Mouse (Mus musculus) erythroblast, embryonic 14.5 days (primary cell): ENCODE data around the gene Wdr27. TPM values are rescaled to one million over a fixed set of nuclear protein-coding genes. Genes with fewer than 3 reads are reported as not detected.

Source experiments
- H3K27me3 ChIP-seq: 2 replicates; pipeline ENCODE4 v1.6.1; 2012; ENCODE audit warnings: inconsistent platforms; ENCODE audit not compliant: control insufficient read depth
- H3K36me3 ChIP-seq: 2 replicates; pipeline ENCODE4 v1.6.1; 2012; ENCODE audit warnings: mild to moderate bottlenecking, inconsistent platforms; ENCODE audit not compliant: control insufficient read depth
- H3K4me1 ChIP-seq: 2 replicates; pipeline ENCODE4 v1.6.1; 2012; ENCODE audit warnings: inconsistent platforms; ENCODE audit not compliant: control insufficient read depth
- H3K4me3 ChIP-seq: replicated peaks from 2 replicates; pipeline ENCODE3; 2012; ENCODE audit warnings: moderate library complexity, mild to moderate bottlenecking, inconsistent platforms
- H3K9me3 ChIP-seq: 2 replicates; pipeline ENCODE4 v1.6.1; 2012; ENCODE audit warnings: low read length, inconsistent platforms, mixed read lengths; ENCODE audit not compliant: control insufficient read depth
- GATA1 ChIP-seq: IDR thresholded peaks from 2 replicates; pipeline ENCODE4 v1.6.1; 2012; ENCODE audit warnings: low read length, inconsistent platforms, mixed read lengths
- TAL1 ChIP-seq: IDR thresholded peaks from 3 replicates; pipeline ENCODE4 v1.6.1; 2012; ENCODE audit warnings: low read length, inconsistent platforms, mixed read lengths
- polyA plus RNA-seq: library from polyadenylated mRNA; stranded (reverse); fragments of >175 nt; gene quantifications from 2 replicates; pipeline ENCODE4 v1.2.3, GENCODE M21; 2012

The Wdr27 gene
- polyA plus RNA-seq, 1 experiment, result not detected

GRCm38 (mm10) chr17:14931469-14931868 is 11.5 kb downstream of the Wdr27 start:
- no peaks in the 10 kb centered on the region for H3K36me3 ChIP-seq
- no peaks in the 10 kb centered on the region for H3K4me1 ChIP-seq
- H3K9me3 ChIP-seq, result no peaks in the 10 kb centered on the region
- no peaks in the 10 kb centered on the region for H3K27me3 ChIP-seq
- H3K4me3 ChIP-seq, result no peak overlapping the region
- TF ChIP-seq TAL1, result no peak
- peak; percentile 43 for TF ChIP-seq GATA1

- Histone ChIP-seq H3K36me3 (no peaks in the 10 kb centered on the region), H3K9me3 (no peaks in the 10 kb centered on the region), H3K4me3 (no peak overlapping the region), H3K27me3 (no peaks in the 10 kb centered on the region), H3K4me1 (no peaks in the 10 kb centered on the region)
- no peak for TF ChIP-seq GATA1
Observed at GRCm38 (mm10) chr17:14930697-14931096, 12.3 kb downstream of the Wdr27 start.

DNA sequence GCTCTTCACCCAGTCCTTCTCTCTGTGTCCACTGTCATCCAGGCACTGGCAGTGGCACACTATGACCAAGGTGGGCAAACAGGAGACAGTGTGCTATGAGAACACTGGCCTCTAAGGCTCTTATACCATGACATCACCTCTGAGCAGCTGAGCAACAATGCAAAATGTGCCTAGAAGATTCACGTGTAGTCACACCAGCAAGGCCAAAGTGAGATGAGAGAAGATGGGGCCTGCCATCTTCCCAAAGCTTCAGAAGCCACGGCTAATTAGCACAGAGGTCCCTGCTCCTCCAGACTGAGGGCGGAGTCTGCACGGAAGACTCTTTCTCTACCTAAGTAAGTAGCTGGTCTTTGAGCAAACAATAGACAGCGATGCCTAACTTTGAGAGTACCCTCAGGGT is 14.3 kb downstream of the Wdr27 start:
- no peak overlapping the region for H3K4me3 ChIP-seq
- TF ChIP-seq GATA1 (no peak), TAL1 (no peak)

GRCm38 (mm10) chr17:14927644-14928218 is 15.2 kb downstream of the Wdr27 start:
- no peak for TF ChIP-seq GATA1
- TF ChIP-seq TAL1, result no peak
- no peaks in the 10 kb centered on the region for H3K27me3 ChIP-seq
- H3K4me3 ChIP-seq, result no peak overlapping the region
- no peaks in the 10 kb centered on the region for H3K4me1 ChIP-seq
- no peaks in the 10 kb centered on the region for H3K9me3 ChIP-seq
- no peaks in the 10 kb centered on the region for H3K36me3 ChIP-seq

More for the DNA sequence above, 14.3 kb downstream of the Wdr27 start:
- Histone ChIP-seq H3K9me3 (no peaks in the 10 kb centered on the region), H3K27me3 (no peaks in the 10 kb centered on the region), H3K4me1 (no peaks in the 10 kb centered on the region), H3K36me3 (no peaks in the 10 kb centered on the region)

DNA sequence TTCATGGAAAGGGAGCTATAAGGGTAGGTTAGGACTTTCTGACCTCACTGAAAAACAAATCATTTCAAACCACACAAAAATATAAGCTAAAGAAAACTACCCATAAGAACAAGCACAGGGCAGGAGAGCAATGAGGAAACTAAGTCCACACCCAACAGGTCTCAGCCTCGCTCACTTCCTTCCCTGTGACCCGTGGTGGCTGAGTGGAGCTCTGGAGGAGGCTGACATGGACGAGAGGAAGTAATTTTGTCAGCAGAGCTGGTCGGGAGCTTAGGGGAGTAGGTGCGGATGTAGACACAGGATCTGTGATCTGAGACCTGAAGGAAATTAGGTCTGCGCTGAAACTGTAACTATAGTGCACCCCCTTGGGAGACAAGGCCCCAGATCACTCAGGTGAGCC is 21.4 kb downstream of the Wdr27 start:
- TF ChIP-seq TAL1, result no peak
- TF ChIP-seq GATA1, result no peak

GRCm38 (mm10) chr17:14917866-14918265 is 25.1 kb downstream of the Wdr27 start:
- TF ChIP-seq TAL1 (no peak), GATA1 (no peak)
- H3K4me3 ChIP-seq, result no peak overlapping the region
- no peaks in the 10 kb centered on the region for H3K36me3 ChIP-seq
- peaks cover 3% of the 10 kb centered on the region; the same call in 1 of the 2 replicates for H3K27me3 ChIP-seq
- H3K4me1 ChIP-seq, result no peaks in the 10 kb centered on the region
- no peaks in the 10 kb centered on the region for H3K9me3 ChIP-seq

More for the DNA sequence above, 21.4 kb downstream of the Wdr27 start:
- Histone ChIP-seq H3K4me3 (no peak overlapping the region), H3K9me3 (no peaks in the 10 kb centered on the region), H3K36me3 (no peaks in the 10 kb centered on the region), H3K27me3 (peaks cover 3% of the 10 kb centered on the region; the same call in 1 of the 2 replicates), H3K4me1 (no peaks in the 10 kb centered on the region)

GRCm38 (mm10) chr17:14914401-14914800 is 28.6 kb downstream of the Wdr27 start:
- H3K4me1 ChIP-seq, result no peaks in the 10 kb centered on the region
- H3K4me3 ChIP-seq, result no peak overlapping the region
- H3K36me3 ChIP-seq, result no peaks in the 10 kb centered on the region
- TF ChIP-seq GATA1 (no peak), TAL1 (no peak)
- no peaks in the 10 kb centered on the region for H3K27me3 ChIP-seq
- no peaks in the 10 kb centered on the region for H3K9me3 ChIP-seq

DNA sequence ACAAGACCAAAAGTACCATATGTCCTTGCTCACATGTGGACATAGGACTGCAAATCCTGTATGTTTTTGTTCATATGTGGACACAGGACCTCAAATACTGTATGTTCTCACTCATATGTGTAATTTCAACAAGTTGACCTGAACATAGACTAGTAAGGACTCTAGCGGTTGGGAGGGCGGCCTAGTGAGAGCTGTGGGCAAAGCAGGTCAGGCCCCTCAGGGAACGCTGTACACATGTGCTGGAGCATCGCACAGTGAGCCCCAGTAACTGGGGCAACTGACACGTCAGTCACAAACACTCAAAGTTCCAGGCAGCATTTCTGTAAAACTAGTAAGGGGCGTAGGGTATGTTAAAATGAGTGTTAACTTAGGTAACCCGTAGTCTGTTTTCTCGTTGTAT is 30.0 kb downstream of the Wdr27 start:
- H3K9me3 ChIP-seq, result no peaks in the 10 kb centered on the region
- H3K36me3 ChIP-seq, result no peaks in the 10 kb centered on the region
- H3K27me3 ChIP-seq, result no peaks in the 10 kb centered on the region
- H3K4me3 ChIP-seq, result no peak overlapping the region
- TF ChIP-seq GATA1, result no peak
- TF ChIP-seq TAL1, result no peak
- H3K4me1 ChIP-seq, result no peaks in the 10 kb centered on the region

GRCm38 (mm10) chr17:14912420-14912819 is 30.5 kb downstream of the Wdr27 start:
- Histone ChIP-seq H3K4me3 (no peak overlapping the region), H3K36me3 (no peaks in the 10 kb centered on the region), H3K4me1 (no peaks in the 10 kb centered on the region), H3K27me3 (no peaks in the 10 kb centered on the region), H3K9me3 (no peaks in the 10 kb centered on the region)
- TF ChIP-seq GATA1, result no peak
- TF ChIP-seq TAL1, result no peak

- no peak for TF ChIP-seq TAL1
- no peak for TF ChIP-seq GATA1
- Histone ChIP-seq H3K4me1 (no peaks in the 10 kb centered on the region), H3K36me3 (no peaks in the 10 kb centered on the region), H3K4me3 (no peak overlapping the region), H3K9me3 (no peaks in the 10 kb centered on the region), H3K27me3 (no peaks in the 10 kb centered on the region)
Observed at GRCm38 (mm10) chr17:14910771-14911170, 32.2 kb downstream of the Wdr27 start.
